Mouse (Mus musculus) ovary, postnatal 14 days (tissue): ENCODE data around the gene Hemgn.

Experiments
- DNase-seq: peaks from one replicate; pipeline ENCODE4 v3.0.0; 2022; ENCODE audit warnings: low spot score

Gene Hemgn

DNA sequence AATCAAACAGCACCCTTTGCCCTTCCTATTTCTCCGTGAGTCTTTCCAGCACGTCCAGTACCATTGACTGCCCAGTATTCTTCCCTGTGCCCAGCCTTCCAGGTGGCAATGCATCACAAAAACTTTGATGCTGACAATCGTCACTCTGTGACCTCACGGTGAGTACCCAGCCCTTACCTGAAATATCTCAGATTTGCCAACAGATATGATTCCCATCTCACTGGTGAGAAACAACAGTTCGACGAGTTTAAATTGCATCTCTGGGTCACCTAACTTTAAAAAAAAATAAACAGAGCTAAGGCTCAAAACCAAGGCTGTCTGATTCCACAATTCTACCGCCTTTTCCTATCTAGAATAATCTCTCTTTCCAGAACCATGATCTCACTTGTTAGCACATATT, at the start of gene Hemgn:
TSS of gene Hemgn (minus strand) at position 101 of the 400 bp plus-strand sequence.
- no peak for DNase-seq

DNA sequence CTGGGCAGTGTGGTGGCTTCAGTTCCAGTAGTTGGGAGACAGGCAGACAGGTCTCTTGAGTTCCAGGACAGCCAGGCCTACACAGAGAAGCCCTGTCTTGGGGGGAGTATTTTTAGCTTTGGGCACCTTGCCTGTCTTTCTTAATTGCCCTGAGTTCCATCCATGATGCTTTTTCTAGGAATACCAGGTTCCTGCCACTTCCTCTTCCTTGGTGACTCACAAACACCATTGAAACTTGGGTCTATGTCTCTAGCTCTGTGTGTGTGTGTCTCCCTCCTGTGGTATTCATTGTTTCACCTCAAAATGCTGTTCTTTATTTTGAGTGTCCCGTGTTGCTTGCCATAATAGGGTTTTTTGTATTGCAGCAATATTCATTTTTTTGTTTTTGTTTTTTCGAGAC, 45.1 kb upstream of the Hemgn start:
- DNase-seq, result no peak

DNA sequence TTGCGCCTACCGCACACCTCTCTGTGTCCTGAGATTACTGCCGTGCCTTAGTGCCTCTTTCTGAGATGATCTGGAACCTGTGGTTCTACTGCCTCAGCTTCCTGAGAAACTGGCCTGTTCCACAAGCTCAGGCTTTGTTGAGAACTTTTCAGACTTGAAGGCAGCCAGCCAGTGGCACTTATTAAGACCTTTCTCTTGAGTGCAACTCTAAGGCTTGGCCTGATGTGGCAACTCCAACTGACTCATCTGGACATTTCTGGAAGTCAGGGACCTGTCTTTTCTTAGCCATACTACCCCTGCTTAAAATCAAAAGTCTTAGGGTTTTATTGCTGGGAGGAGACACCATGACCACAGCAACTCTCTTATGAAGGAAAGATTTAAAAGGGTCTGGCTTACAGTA, 43.9 kb upstream of the Hemgn start:
- DNase-seq, result no peak

DNA sequence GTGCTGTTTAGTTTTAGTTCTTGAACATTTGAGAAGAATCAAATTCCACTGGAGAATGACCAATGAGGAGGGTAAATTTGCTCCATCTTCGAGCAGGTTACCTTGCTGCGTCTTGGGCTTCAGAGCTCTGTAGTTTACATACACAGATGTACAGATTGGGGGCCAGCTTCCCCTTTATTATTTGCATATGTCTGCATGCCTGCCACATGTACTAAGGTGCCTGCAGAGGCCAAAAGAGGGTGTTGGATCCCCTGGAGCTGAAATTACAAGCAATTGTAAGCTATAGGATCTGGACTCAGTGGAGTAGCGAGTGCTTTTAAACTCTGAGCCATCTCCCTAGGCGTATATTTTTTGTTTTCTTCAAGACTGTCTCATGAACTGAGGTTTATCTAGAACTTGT, 43.5 kb upstream of the Hemgn start:
- DNase-seq, result no peak

DNA sequence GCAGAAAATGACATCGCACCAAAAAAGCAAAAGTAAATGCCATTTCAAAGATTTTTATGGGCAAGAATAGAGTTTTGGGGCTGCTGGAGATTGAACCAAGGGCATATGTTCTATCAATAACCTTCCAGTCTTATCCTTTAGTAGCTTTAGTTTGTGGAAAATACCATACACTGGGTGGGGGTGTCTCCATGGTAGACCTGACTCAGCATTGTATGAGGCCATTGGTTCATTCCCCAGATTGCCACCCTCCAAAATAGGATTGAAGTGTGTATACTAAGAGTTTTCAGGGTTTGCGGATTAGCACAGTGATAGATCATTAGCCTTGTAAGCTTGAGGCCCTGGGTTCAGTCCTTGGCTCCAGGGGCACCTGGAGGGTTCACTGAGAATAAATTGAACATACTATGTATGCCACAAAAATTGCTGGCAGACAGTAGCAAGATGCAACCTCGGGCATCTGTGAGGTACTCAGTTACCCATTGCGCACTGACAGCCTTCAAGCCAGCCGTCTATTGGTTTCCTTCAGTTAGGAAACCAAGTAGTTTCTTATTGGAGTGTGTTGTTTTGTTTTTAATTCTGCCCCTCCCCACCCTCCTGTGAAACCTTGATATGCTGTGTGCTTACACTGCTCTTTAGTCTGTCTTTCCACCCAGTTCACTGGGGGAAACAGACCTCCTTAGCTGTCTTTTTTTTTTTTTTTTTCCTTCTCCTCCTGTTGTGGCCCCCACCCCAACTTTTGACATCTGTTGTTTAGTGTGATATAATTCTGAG, 41.0 kb upstream of the Hemgn start:
- DNase-seq, result no peak

DNA sequence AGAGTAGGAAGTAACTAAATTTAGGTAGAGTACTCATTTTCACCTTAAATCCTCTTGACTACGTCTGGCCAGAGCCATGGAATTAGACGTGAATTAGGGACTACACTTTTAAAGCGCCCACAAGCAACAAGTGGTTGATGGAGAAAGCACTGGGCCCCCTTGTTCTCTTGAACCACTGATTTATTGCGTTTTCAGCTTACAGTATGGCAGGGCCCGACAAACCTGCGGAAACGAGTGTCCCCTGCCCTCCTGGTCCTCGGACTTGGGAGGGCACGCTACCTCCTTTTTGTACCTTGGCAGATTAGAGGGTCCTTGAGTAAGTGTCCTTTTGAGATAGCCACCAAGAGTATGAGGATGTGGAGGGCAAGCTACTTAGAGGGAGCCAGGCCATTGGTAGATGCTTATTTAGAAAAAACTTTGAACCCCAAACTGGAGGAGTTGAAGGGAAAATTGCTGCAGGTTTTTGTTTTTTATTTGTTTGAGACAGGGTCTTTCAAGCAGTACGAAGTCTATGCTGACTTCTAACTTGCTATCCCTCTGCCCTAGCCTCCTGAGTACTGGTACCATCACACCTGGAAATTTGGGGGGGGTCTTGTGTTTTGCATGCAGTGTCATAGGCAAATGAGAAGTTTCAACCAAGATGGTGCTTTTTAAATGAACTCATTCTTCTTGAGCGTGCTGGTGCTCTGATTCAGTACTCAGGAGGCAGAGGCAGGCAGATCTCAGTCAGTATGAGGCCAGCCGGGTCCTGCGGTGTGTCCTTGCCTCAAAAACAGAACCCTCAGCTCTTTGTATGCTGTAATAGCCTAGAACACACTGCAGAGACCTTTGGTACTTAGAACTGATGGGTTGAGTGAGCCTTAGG, 39.8 kb upstream of the Hemgn start:
- no peak for DNase-seq

DNA sequence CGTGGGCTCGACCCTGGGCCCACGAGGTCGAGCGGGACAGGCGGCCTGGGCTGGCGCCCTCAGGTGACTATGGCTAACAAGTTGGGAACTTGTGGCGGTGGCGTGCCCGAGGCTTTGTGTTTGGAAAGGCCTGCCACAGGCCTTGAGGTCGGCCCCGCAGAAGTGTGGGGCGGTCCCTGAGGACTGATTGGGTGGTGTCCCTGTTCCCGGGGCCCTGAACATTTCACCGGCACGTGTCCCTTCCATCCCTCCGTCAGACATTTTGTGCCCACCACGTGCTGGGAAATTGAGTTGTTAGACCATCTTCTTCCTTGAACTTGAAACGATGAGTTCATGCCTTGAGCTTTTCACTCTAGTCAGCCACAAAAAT, 39.2 kb upstream of the Hemgn start:
- DNase-seq, result peak; percentile 37

DNA sequence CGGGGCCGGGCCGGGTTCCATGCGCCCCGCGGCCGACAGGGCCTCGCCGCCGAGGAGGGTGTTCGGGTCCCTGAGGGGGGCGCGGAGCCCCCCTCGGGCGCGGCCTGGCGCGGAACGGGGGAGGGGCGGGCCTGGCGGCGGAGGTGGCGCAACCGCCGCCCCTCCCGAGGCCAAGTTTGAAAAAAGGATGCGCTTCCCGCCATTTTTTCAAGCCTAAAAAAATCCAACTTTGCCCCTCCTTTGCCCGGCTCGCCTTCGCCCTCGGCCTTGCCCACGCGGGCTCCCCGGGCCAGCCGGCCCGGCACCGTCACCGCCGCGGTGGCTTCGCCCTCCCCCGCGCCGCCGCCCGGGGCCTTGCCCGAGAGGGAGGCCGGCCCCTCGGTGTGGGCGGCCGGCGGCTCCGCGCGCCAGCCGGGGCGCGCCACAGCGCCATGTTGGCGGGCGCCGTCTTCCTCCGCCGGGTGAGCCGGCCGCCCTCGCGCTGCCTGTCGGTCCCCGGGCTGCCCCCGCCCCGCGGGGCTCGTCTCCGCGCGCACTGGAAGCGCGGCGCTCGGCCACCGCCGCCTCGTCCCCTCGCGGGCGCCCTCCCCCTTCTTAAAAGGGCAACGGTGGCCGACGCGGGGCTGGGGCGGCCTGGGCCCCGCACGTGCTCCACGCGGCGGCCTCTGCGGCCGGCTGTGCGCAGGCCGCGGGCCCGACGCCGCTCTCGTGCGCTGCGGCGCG, 38.6 kb upstream of the Hemgn start:
- DNase-seq, result peak; percentile 58

DNA sequence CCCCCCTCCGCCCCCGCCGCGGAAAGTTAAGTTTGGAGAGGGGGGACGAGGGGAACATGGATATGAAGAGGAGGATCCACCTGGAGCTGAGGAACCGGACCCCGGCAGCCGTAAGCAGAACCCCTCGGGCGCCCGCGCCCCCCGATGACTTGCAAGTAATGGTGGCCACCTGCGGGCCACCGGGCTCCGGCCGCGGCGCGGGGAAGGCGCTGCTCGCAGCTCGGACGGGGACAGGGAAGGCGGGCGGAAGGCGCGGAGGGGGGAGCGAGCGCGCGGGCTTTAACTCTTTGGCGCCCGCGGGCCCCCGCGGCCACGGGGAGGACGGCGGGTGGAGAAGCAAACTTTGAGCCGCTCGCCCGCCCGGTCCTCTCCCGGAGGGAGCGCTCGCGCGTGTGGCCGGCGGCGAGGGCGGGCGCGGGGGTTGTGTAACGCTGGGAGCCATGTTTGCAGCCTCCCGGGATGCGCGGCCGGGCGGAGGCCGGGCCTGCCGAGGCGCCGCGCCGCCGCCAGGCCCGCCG, 38.0 kb upstream of the Hemgn start:
- DNase-seq, result peak; percentile 63

DNA sequence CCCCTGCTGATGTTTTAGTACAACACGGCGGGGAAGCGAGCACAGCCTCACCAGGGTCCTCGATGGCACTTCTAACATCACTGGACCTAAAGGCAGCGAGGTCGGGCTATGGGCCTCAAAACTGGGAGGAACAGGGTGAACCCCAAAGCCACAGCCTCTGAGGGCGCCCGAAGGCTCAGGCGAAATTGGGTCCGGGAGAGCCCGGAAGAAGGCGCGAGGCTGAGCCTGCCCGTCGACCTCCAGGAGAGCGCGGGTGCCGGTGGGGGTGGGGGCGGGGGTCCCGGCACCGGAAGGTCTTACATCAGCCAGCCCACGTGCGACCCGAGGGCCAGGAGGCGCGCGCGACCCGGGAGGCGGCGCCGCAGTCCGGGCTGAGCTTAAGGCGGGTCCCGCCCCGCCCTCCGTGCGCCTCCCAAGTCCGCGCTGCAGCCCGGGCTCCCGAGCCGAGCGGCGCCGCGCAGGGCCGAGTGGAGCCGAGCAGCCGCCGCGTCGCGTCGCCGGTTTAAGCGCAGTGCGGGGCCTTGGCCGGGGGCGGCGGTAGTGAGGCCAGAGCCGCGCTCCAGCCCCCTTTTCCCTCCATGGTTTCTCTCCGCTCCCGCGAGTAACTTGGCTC, 37.3 kb upstream of the Hemgn start, which contains the start of gene Anp32b:
TSS of gene Anp32b (plus strand) at position 384 of the 613 bp plus-strand sequence.
- DNase-seq, result peak; percentile 93

DNA sequence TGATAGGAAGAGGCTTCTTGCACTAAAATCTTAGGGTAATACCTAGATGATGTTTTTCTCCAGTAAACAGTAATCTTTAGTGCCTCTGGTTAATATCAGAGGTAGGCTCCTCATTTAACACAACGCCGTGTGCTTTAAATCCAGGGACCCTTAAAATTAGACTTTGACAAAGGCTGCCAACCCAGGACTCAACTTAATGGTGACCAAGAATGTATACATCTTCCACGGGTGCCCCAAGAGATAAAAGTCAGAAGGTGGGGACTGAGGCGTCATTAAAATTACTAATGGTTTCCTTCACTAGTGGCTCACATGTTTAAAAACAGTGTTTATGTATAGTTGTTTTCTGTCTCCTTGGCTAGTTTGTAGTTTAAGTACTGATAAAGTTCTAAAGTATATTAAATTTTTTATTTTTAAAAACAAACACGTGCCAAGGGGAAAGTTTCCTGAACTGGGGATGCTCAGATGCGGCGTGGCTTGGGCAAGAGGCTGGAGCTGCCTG, 36.8 kb upstream of the Hemgn start:
- no peak for DNase-seq

DNA sequence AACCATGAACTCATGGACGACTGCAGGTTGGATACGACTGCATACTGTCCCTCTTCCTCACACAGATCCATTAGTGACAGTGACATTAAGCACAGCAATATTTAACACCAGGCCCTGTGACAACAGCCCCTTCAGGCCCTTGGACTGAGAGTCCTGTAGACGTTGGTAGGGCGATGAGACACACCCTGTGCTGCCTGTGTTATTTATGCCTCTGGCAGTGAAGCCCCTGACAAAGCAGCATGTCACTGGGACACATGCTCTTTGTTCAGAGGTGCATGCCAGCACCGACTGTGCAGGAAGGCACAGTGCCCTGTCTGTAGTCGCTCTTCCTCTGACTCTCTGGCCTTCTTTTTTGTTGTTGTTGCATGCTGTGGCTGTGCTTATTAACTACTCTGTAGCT, 35.6 kb upstream of the Hemgn start:
- DNase-seq, result no peak

DNA sequence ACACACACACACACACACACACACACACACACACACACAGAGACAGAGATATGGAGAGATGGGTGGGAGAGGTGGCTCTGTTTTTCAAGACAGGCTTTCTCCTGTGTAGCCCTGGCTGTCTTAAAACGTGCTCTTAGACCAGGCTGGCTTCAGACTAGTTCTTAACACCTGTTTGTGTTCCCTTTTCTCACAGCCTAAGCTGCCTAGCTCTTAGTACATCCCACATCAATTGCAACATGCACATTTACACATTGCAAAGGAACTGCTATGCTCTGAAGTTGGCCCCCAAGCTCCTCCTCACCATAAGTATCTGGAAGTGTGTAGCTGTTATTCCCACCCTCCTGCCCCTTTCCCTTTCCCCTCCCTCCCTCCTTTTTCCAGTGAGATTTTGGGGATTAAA, 34.2 kb upstream of the Hemgn start:
- no peak for DNase-seq

DNA sequence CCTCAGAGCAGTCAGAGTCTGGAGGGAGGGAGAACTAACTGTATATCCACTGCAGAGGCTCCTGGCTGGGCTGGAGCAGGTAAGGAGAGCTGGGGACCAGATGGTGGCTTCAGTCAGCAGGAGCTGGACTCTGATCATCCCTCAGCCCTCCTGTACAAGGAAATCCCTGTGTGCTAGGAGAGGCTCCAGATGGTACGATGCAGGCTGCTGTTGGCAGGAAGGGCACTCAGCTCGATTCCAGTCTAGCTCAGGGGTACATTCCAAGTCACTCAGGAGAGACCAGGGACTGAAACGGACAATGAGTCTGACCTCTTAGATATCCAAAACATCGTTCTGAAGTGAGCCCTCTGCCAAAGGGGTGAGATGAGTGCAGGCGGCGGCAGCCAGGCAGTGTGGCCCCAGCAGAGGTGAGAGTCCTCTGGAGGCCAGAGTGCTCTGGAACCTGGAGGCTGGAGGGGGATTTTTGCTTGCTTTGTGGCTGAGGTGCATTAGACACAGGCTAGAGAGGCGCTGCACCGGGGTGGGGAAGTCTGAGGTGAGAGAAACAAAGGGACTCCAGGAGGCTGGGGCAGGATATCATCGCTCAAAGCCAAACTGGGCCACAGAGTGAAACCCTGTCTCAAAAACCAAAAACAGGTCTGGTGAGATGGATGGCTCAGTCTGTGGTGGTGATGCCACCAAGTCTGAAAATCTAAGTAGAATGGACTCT, 32.1 kb upstream of the Hemgn start:
- DNase-seq, result no peak

DNA sequence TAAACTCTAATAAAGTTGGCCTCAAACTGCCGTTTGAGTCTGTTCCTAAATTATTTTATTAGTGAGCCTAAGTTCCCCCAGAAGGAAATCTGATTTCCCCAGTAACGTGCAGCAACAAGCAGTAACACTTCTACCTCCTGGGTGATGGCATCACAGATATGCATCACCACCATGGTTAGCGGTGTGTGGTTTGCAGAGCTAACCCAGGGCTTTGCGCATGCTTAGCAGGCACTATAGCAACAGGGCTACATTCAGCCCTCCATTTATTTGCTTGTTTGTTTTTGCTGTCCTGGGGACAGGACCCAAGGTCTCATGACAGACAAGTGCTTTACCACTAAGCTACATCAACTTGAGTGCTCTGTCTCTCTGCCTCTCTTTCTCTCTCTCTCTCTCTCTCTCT, 29.2 kb upstream of the Hemgn start:
- no peak for DNase-seq

DNA sequence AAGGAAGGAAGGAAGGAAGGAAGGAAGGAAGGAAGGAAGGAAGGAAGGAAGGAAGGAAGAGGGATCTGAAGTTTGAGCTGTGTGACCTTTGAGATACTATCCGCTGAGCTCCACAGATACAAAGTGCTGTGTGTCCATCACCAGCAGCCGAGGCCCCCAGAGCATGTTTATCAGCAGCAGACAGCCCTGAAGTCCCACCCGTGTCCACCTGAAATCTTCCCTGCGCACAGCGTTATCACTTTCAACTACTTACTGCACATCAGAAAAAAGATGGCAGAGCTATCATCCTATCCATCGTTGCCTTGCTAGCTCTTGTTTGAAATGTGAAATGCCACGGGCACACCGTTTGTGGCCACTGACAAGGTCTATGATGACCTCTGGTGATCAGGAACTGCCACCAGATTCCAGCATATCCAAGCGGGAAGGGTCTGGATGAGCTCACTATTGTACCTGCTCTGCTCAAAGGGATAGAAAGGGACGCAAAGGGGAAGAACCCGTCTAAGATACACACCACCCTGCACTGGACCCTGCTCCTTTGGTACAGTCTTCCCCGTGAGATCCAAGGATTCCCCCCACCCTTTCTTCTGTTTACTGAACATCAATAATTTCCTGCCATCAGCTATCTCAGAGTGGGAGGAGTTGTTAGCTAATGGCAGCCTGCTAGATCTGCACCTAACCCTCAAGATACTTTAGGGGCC, 19.2 kb upstream of the Hemgn start:
- DNase-seq, result no peak

DNA sequence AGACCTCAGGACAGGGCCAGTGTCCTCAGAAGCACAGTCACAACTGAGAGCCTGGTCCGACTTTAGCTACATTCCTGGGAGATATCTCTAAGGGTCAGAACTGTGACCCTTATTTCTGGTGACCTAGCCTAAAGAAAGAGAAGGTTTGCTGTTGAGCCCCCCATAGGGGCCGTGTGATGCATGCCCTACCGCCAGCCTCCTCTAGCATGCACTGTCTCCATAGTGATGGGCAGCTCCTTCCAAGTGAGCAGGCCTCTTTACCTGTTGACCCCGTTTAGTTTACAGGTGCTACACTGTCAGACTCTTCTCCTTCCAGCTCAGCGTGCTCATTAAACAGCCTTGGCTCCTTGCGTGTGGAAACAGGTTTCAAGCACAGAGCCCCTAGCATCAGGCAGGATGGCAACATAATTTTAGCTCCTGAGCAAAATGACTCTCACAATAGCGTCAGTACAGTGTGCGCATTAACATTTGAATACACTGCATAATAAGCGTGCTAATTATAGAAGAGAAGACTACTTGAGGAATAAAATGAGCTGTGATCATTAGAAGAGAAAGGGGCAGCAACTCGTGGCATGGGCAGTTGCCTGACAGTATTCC, 15.7 kb upstream of the Hemgn start:
- no peak for DNase-seq

DNA sequence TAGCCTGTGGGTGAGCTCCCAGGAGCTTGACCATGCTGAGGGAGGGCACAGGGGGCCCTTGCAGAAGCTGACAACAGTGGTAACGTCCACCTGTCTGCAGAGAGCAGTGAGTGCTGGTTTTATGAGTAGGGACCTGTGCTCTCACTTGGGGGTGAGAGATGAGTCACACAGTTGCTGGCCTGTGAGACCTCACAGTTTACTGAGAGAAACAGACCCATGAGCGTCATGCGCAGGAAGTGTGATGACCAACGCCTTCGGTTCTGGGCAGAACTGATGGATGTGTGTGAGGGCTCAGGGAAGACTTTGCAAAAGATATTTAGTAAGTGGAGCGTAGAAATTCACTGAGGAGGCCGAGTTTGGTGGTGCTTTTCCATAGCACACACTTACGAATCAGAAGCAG, 9.3 kb upstream of the Hemgn start:
- no peak for DNase-seq

DNA sequence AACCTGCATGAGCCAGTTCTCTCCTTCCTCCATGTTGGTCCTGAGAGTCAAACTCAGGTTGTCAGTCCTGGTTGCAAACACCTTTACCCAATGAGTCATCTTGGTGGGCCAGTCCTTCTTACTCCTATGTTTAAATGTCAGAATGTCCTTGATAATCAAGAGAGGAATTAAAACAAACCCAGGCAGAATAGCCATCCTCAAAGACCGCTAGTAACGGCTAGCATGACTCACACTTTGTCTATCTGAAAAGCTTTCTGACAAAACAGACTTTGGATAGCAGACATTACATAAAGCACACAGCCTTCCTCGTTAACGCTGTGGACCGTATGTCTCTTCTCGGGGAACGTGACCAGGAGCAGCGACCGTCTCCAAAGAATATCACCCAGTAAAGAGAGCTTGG, 5.5 kb upstream of the Hemgn start:
- no peak for DNase-seq

DNA sequence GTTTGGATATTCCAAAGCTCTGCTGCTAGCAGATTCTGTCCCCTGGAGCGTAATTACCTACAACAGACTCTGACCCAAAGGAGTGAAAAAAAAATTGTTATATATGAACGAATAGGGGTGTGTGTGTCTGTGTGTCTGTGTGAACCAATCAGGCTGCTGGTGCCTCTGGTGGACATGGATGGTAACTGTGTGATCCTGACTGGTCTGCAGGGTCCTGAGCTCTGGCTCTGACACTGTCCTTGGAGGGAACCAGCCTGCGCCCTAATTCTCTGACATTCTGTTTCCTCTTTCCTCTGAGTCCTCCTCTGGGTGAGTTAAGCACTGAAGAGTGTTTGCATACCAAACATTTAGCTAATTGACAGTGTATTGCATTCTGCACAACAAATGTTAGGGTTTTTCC, 4.2 kb upstream of the Hemgn start:
- no peak for DNase-seq
